Mouse (Mus musculus) MEL (cell line): ENCODE data around the gene Nucb2. TPM values are rescaled to one million over a fixed set of nuclear protein-coding genes. Genes with fewer than 3 reads are reported as not detected.

Experiments
- DNase-seq: peaks from one replicate; pipeline ENCODE4 v3.0.0; 2011; ENCODE audit warnings: low read depth, low spot score
- H3K27ac ChIP-seq: 2 replicates; pipeline ENCODE4 v1.5.1; 2012; ENCODE audit warnings: low read depth, mild to moderate bottlenecking, control low read depth, low read length, moderate library complexity; ENCODE audit not compliant: control insufficient read depth
- H3K27me3 ChIP-seq, 2 experiments: fragments of 150-350 bp in 1 of 2; sonication (generic) in 1 of 2; 2 replicates each; pipeline ENCODE4 v1.6.1; 2012; ENCODE audit warnings: low read length in 2 of 2, mild to moderate bottlenecking in 2 of 2, improper control_type of control experiment in 1 of 2, moderate library complexity in 1 of 2; ENCODE audit not compliant: insufficient read depth in 2 of 2, control insufficient read depth in 1 of 2
- H3K36me3 ChIP-seq, 2 experiments: 2 replicates each; pipeline ENCODE4 v1.6.1; 2012 to 2014; ENCODE audit warnings: low read length in 2 of 2, improper control_type of control experiment in 1 of 2, inconsistent platforms in 1 of 2, mild to moderate bottlenecking in 1 of 2; ENCODE audit not compliant: insufficient read depth in 2 of 2, control insufficient read depth in 1 of 2
- H3K4me1 ChIP-seq, 2 experiments: fragments of 150-350 bp in 1 of 2; sonication (generic) in 1 of 2; 2 replicates each; pipeline ENCODE4 v1.6.1; 2012; ENCODE audit warnings: low read length in 2 of 2, improper control_type of control experiment in 1 of 2, mild to moderate bottlenecking in 1 of 2; ENCODE audit not compliant: insufficient read depth in 2 of 2, control insufficient read depth in 1 of 2
- H3K4me3 ChIP-seq, 2 experiments: fragments of 150-350 bp in 1 of 2; sonication (generic) in 1 of 2; 2 replicates each; pipeline ENCODE4 v1.5.1; 2012; ENCODE audit warnings: low read depth in 2 of 2, low read length in 2 of 2, mild to moderate bottlenecking in 2 of 2, moderate library complexity in 2 of 2, control low read depth in 1 of 2, improper control_type of control experiment in 1 of 2; ENCODE audit not compliant: control insufficient read depth in 1 of 2, insufficient read depth in 1 of 2
- H3K79me2 ChIP-seq: 2 replicates; pipeline ENCODE4 v1.6.1; 2012; ENCODE audit warnings: mild to moderate bottlenecking, low read length, moderate library complexity; ENCODE audit not compliant: control insufficient read depth, poor library complexity, insufficient read depth
- H3K9ac ChIP-seq: 2 replicates; pipeline ENCODE4 v1.6.1; 2012; ENCODE audit warnings: low read depth, mild to moderate bottlenecking, control low read depth, low read length, moderate library complexity; ENCODE audit not compliant: control insufficient read depth, poor library complexity, severe bottlenecking
- H3K9me3 ChIP-seq: fragments of 150-350 bp; sonication (generic); replicated peaks from 2 replicates; pipeline ENCODE4 v1.6.1; 2012; ENCODE audit warnings: mild to moderate bottlenecking, low read length, improper control_type of control experiment, moderate library complexity; ENCODE audit not compliant: insufficient read depth
- CHD1 ChIP-seq: IDR thresholded peaks from 2 replicates; pipeline ENCODE4 v1.6.1; 2012; ENCODE audit warnings: low read depth, mild to moderate bottlenecking, inconsistent platforms, low read length, improper control_type of control experiment
- CHD2 ChIP-seq: IDR thresholded peaks from 2 replicates; pipeline ENCODE4 v1.6.1; 2011; ENCODE audit warnings: low read length, improper control_type of control experiment
- E2F4 ChIP-seq: IDR thresholded peaks from 2 replicates; pipeline ENCODE4 v1.6.1; 2011; ENCODE audit warnings: low read depth, low read length, improper control_type of control experiment, borderline replicate concordance
- EP300 ChIP-seq, 2 experiments: IDR thresholded peaks; 2 replicates each; pipeline ENCODE4 v1.6.1; 2011; ENCODE audit warnings: improper control_type of control experiment in 2 of 2, low read length in 2 of 2, low read depth in 1 of 2, mild to moderate bottlenecking in 1 of 2
- JUND ChIP-seq: IDR thresholded peaks from 2 replicates; pipeline ENCODE4 v1.6.1; 2011; ENCODE audit warnings: low read depth, mild to moderate bottlenecking, improper control_type of control experiment, low read length
- KAT2A ChIP-seq: conservative IDR thresholded peaks from 2 replicates; pipeline ENCODE4 v1.6.1; 2012; ENCODE audit warnings: low read depth, low read length, improper control_type of control experiment, inconsistent platforms
- MAX ChIP-seq: IDR thresholded peaks from 2 replicates; pipeline ENCODE4 v1.6.1; 2011; ENCODE audit warnings: low read length, improper control_type of control experiment
- MAZ ChIP-seq: IDR thresholded peaks from 2 replicates; pipeline ENCODE4 v1.6.1; 2012; ENCODE audit warnings: low read depth, mild to moderate bottlenecking, inconsistent platforms, low read length, improper control_type of control experiment
- MEF2A ChIP-seq: IDR thresholded peaks from 2 replicates; pipeline ENCODE4 v1.6.1; 2014; ENCODE audit warnings: low read depth, mild to moderate bottlenecking, inconsistent platforms, low read length, improper control_type of control experiment; ENCODE audit not compliant: poor library complexity, insufficient replicate concordance, severe bottlenecking; ENCODE audit errors: extremely low read depth
- MYB ChIP-seq: IDR thresholded peaks from 2 replicates; pipeline ENCODE4 v1.6.1; 2011; ENCODE audit warnings: mild to moderate bottlenecking, low read depth, low read length, improper control_type of control experiment
- MYC ChIP-seq: IDR thresholded peaks from 2 replicates; pipeline ENCODE4 v1.6.1; 2011; ENCODE audit warnings: low read depth, mild to moderate bottlenecking, low read length, improper control_type of control experiment, moderate library complexity
- NRF1 ChIP-seq: IDR thresholded peaks from 2 replicates; pipeline ENCODE4 v1.6.1; 2014; ENCODE audit warnings: low read depth, mild to moderate bottlenecking, inconsistent platforms, low read length, improper control_type of control experiment, moderate library complexity; ENCODE audit not compliant: poor library complexity, insufficient read depth, severe bottlenecking
- POLR2AphosphoS2 ChIP-seq: IDR thresholded peaks from 2 replicates; pipeline ENCODE4 v1.6.1; 2011; ENCODE audit warnings: low read length, improper control_type of control experiment
- RAD21 ChIP-seq: IDR thresholded peaks from 2 replicates; pipeline ENCODE4 v1.6.1; 2011; ENCODE audit warnings: mild to moderate bottlenecking, low read depth, low read length, improper control_type of control experiment
- RCOR1 ChIP-seq: IDR thresholded peaks from 2 replicates; pipeline ENCODE4 v1.6.1; 2012; ENCODE audit warnings: low read depth, mild to moderate bottlenecking, inconsistent platforms, low read length, improper control_type of control experiment
- SMC3 ChIP-seq: IDR thresholded peaks from 2 replicates; pipeline ENCODE4 v1.6.1; 2011; ENCODE audit warnings: low read depth, low read length, improper control_type of control experiment
- TBP ChIP-seq: IDR thresholded peaks from 2 replicates; pipeline ENCODE4 v1.8.0; 2011; ENCODE audit warnings: low read depth, low read length, improper control_type of control experiment
- UBTF ChIP-seq: IDR thresholded peaks from 2 replicates; pipeline ENCODE4 v1.6.1; 2012; ENCODE audit warnings: low read depth, mild to moderate bottlenecking, inconsistent platforms, low read length, improper control_type of control experiment, moderate library complexity, borderline replicate concordance; ENCODE audit not compliant: insufficient read depth
- USF1 ChIP-seq: IDR thresholded peaks from 2 replicates; pipeline ENCODE4 v1.6.1; 2014; ENCODE audit warnings: low read depth, mild to moderate bottlenecking, inconsistent platforms, low read length, improper control_type of control experiment, moderate library complexity
- USF2 ChIP-seq, 2 experiments: IDR thresholded peaks; 2 replicates each; pipeline ENCODE4 v1.6.1; 2011 to 2012; ENCODE audit warnings: improper control_type of control experiment in 2 of 2, low read length in 2 of 2, borderline replicate concordance in 1 of 2, inconsistent platforms in 1 of 2, low read depth in 1 of 2, mild to moderate bottlenecking in 1 of 2; ENCODE audit not compliant: insufficient read depth in 1 of 2
- ZC3H11A ChIP-seq: IDR thresholded peaks from 2 replicates; pipeline ENCODE4 v1.6.1; 2012; ENCODE audit warnings: low read depth, mild to moderate bottlenecking, inconsistent platforms, low read length, improper control_type of control experiment
- ZKSCAN1 ChIP-seq: IDR thresholded peaks from 2 replicates; pipeline ENCODE4 v1.6.1; 2012; ENCODE audit warnings: low read depth, mild to moderate bottlenecking, inconsistent platforms, low read length, improper control_type of control experiment, moderate library complexity
- ZMIZ1 ChIP-seq: IDR thresholded peaks from 2 replicates; pipeline ENCODE4 v1.6.1; 2012; ENCODE audit warnings: low read depth, mild to moderate bottlenecking, inconsistent platforms, low read length, improper control_type of control experiment, moderate library complexity
- polyA plus RNA-seq, 2 experiments: library from polyadenylated mRNA; stranded (reverse) in 1 of 2; unstranded in 1 of 2; fragments of >175 nt in 1 of 2; fragments of >200 nt in 1 of 2; gene quantifications; 2 replicates each; pipeline versions ENCODE4 v1.2.1 to v1.2.4; 2012; ENCODE audit warnings: low replicate concordance in 2 of 2, low read depth in 1 of 2; ENCODE audit not compliant: insufficient read length in 2 of 2, insufficient read depth in 1 of 2, missing spikeins in 1 of 2
- total RNA-seq: library from RNA; depleted of rRNA; stranded (reverse); fragments of 300-350 nt; gene quantifications from 2 replicates; pipeline ENCODE4 v1.2.3, GENCODE M21; 2012

Gene Nucb2
- total and polyA plus RNA-seq, 3 experiments, result 5.5 to 6.4 TPM; not detected in 1

DNA sequence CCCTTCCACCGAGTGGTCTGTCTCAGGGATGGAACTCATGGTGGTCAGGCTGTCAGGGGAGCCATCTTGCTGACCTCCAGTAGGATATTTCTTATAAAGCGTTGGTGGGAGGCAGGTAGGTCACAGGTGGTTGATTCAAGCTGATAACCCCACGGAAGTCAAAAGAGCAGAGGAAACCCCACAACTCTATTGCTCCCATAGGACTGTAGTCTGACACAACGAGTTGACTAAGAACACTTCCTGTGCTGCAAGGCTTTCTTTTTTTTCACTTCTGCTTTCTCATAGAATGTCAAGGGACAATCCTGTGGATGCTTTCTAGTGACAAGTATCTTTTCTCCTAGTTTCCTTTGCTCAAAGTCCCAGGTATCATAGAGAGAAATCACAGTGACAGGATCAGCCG, 27.9 kb upstream of the Nucb2 start:
- Histone ChIP-seq H3K4me1 (no peaks in the 10 kb centered on the region), H3K36me3 (no peaks in the 10 kb centered on the region), H3K79me2 (no peaks in the 10 kb centered on the region), H3K27me3 (no peaks in the 10 kb centered on the region; a peak in 1 of 4 replicates), H3K27ac (no peak overlapping the region), H3K9ac (no peak overlapping the region), H3K4me3 (no peak overlapping the region), H3K9me3 (no peaks in the 10 kb centered on the region)
- TF ChIP-seq USF1 (no peak), POLR2AphosphoS2 (no peak), MAX (no peak), JUND (no peak), SMC3 (no peak), KAT2A (no peak)
- no peak for DNase-seq

GRCm38 (mm10) chr7:116483106-116483505, 21.1 kb upstream of the Nucb2 start:
- TF ChIP-seq EP300 (IDR thresholded peaks at IDR 0.05; ENCODE audit: low read depth in 1 of 2, low read length in 2 of 2) (no peak), CHD2 (no peak), TBP (no peak), RCOR1 (no peak), MYB (no peak), CHD1 (no peak), ZC3H11A (no peak), POLR2AphosphoS2 (no peak), E2F4 (no peak), UBTF (no peak), MAZ (no peak), MYC (no peak), JUND (no peak), NRF1 (no peak), MEF2A (no peak), ZKSCAN1 (no peak), USF2 (IDR thresholded peaks at IDR 0.05; ENCODE audit: borderline replicate concordance in 1 of 2, insufficient read depth in 1 of 2, low read depth in 1 of 2, low read length in 2 of 2) (no peak), ZMIZ1 (no peak), RAD21 (no peak)
- TF ChIP-seq, all 39 proteins: peak for 0
- H3K9ac ChIP-seq, result no peak overlapping the region
- no peak for DNase-seq
- H3K27ac ChIP-seq, result no peak overlapping the region
- no peaks in the 10 kb centered on the region for H3K9me3 ChIP-seq
- peaks cover 6 to 19% of the 10 kb centered on the region in 2 experiments for H3K4me1 ChIP-seq
- no peaks in the 10 kb centered on the region for H3K27me3 ChIP-seq
- peaks cover 0 to 7% of the 10 kb centered on the region in 2 experiments; a peak in 2 of 4 replicates for H3K36me3 ChIP-seq
- H3K79me2 ChIP-seq, result no peaks in the 10 kb centered on the region
- no peak overlapping the region for H3K4me3 ChIP-seq
